Mouse (Mus musculus) megakaryocyte, embryonic 14.5 days (primary cell): ENCODE results near the gene Cep41.

ENCODE experiments used
- FLI1 ChIP-seq: IDR thresholded peaks from 2 replicates; pipeline ENCODE4 v1.6.1; 2012; ENCODE audit warnings: low read length, inconsistent platforms, mixed read lengths
- GATA1 ChIP-seq: IDR thresholded peaks from 3 replicates; pipeline ENCODE4 v1.6.1; 2012; ENCODE audit warnings: mixed read lengths, low read length, inconsistent platforms, borderline replicate concordance

- TF ChIP-seq GATA1 (no peak), FLI1 (no peak)
Measured at GRCm38 (mm10) chr6:30665296-30665695, 28.3 kb downstream of the Cep41 start.
